Mouse (Mus musculus) Patski (cell line): Measurements from ENCODE around the gene Defb26. TPM values are rescaled to one million over a fixed set of nuclear protein-coding genes. Genes with fewer than 3 reads are reported as not detected.
A peak's percentile ranks its signal among the peaks of the same experiment; 100 is the strongest.

Experiments used
- ATAC-seq: fragments of 100-300 bp; one replicate; pipeline ENCODE4 v1.8.0; 2021
- CTCF ChIA-PET: fragments of 350-600 bp; sonication (Branson Sonifier 250); formaldehyde crosslinking; loops from one replicate; lab custom pipeline; 2022; ENCODE audit warnings: inconsistent platforms; lab: Charles Lee
- POLR2A ChIA-PET: fragments of 350-600 bp; sonication (Branson Sonifier 250); formaldehyde crosslinking; loops from one replicate; lab custom pipeline; 2022; ENCODE audit warnings: antibody characterized with exemption, inconsistent platforms; lab: Charles Lee
- DNase-seq: peaks from one replicate; pipeline ENCODE4 v3.0.0-alpha.2; 2011; ENCODE audit warnings: low read depth, low spot score
- H3K27me3 ChIP-seq: fragments of 371-371 bp; one replicate; pipeline ENCODE4 v1.5.1; 2021
- CTCF ChIP-seq: fragments of 100-300 bp; IDR thresholded peaks from one replicate; pipeline ENCODE4 v1.5.1; 2021
- in situ Hi-C: fragments of 300-500 bp; cut with MboI; formaldehyde crosslinking; loops from 3 replicates; pipeline ENCODE4 v1.11.1; 2018; ENCODE audit warnings: low pct_unique_long_range_greater_than_20kb, mixed read lengths
- polyA plus RNA-seq: library from polyadenylated mRNA; unstranded; gene quantifications from one replicate; pipeline ENCODE4 v1.2.3, GENCODE M21; 2021

The Defb26 gene
- polyA plus RNA-seq, 1 experiment from 2014 or later = not detected

DNA sequence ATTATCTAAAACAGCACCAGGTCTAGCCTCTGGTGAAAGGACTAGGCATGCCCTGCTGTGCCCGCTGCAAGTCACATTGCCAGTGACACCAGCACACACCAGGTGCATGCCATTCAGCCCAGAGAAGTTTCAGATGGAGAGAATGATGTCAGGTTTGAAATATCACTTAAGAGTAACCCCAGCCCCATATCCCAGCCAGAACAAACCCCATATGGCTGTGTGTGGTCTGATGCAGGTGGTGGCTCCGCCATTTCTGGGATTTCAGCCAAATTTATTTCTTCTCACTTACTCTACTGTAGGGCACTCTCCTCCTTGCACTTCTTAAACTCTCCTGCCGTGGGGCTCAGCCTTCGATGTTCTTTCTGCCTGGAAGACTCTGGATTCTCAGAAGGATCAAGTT, 4.6 kb upstream of the Defb26 start:
- in situ Hi-C loops = no loop called here
- CTCF ChIA-PET = no interaction called here
- peaks cover 18% of the 10 kb centered on the region for H3K27me3 ChIP-seq
- no peak for TF ChIP-seq CTCF
- POLR2A ChIA-PET = no interaction called here
- DNase-seq (no peak), ATAC-seq (no peak)

DNA sequence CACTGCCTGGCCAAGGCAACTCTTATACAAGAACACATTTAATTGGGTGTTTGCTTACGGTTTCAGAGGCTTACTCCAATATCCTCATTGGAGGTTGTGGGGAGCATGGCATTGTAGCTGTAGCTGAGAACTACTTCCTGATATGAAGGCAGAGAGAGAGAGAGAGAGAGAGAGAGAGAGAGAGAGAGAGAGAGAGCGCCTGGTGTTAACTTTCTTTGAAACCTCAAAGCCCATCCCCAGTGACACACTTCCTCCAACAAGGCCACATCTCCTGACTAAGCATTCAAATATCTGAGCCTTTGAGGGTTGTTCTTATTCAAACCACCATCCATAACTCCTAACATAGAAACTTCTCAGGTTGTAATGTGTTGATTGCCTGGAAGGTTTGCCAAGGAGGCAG, 7.5 kb downstream of the Defb26 start:
- DNase-seq (no peak), ATAC-seq (no peak)
- CTCF ChIA-PET = no interaction called here
- in situ Hi-C loops = no loop called here
- H3K27me3 ChIP-seq = peaks cover 17% of the 10 kb centered on the region
- POLR2A ChIA-PET = no interaction called here
- no peak for TF ChIP-seq CTCF

DNA sequence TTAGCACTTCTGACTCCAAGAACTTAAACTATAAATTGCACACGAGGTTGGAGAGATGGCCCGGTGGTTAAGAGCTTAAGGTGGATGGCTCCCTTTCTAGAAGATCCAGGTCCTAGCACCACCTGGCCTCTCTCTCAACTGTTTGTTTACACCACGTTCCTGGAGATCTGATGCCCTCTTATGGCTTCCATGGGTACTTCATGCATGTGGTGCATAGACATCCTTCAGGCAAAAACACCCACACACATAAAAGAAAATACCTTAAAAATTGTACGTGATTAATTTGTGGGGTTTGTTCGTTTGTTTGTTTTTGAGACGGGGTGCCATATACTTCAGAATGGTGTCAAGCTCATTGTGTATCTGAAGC, 10.6 kb downstream of the Defb26 start:
- peak; percentile 44 for TF ChIP-seq CTCF
- ATAC-seq (no peak), DNase-seq (no peak)
- CTCF ChIA-PET = interaction anchor here (1.2 kb wide), 1 partner anchor 35 kb away, joined by 3 read pairs; no protein-coding TSS in a partner anchor
- POLR2A ChIA-PET = no interaction called here
- H3K27me3 ChIP-seq = no peaks in the 10 kb centered on the region
- in situ Hi-C loops = no loop called here

DNA sequence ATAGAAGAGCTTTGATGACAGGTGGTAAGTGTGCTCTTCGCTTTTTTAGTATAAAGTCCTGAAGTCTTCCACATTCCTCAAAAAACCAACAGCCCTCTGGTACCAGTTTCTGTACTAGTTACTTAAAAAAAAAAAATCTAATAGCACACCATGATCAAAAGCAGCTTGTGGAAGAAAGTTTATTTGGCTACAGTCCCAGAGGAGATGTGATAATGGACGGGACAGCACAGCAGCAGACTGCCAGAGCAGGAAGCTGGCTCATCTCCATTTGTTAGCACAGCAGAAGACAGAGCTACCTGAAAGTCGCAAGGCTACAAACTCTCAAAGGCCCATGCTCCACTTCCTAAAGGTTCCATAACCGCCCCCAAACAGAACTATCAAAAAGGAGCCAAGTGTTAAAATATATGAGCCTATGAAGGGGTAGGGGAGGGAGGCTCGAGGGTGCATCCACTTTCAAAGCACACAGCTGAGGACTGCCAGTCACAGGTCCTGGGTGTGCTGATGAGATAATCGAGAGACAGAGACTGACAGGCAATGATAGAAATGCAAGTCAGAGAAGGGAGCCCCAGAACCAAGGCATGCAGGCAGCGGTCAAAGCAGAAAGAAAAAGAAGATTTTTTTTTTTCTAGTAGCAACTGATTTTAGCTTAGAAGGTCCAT, 11.2 kb downstream of the Defb26 start:
- ATAC-seq (no peak), DNase-seq (no peak)
- no peaks in the 10 kb centered on the region for H3K27me3 ChIP-seq
- CTCF ChIA-PET = interaction anchor here (1.2 kb wide), 1 partner anchor 35 kb away, joined by 3 read pairs; no protein-coding TSS in a partner anchor
- in situ Hi-C loops = no loop called here
- POLR2A ChIA-PET = no interaction called here
- no peak for TF ChIP-seq CTCF

DNA sequence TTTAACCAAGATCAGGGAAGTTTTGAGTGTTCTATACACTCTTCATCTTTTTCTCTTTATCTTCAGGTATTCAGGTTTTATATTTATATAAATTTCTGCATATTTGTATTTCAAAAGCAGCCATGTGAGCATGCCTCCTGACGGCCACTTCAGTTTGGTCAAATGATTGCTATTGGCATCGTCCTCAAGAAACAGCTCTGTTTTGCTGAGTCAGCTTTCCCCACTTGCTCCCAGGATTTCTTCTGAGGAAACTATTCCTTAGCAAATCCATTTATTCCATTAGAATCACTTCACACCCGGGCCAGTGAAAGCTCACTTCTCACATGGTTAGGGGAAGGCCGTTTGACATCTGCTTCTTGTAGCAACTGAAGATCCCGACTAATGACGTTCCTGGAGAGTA, 13.5 kb downstream of the Defb26 start:
- DNase-seq = no peak
- ATAC-seq = no peak
- CTCF ChIA-PET = interaction anchor here (1.0 kb wide), 1 partner anchor 46 kb away, joined by 3 read pairs; no protein-coding TSS in a partner anchor
- in situ Hi-C loops = no loop called here
- POLR2A ChIA-PET = no interaction called here
- no peaks in the 10 kb centered on the region for H3K27me3 ChIP-seq
- no peak for TF ChIP-seq CTCF

DNA sequence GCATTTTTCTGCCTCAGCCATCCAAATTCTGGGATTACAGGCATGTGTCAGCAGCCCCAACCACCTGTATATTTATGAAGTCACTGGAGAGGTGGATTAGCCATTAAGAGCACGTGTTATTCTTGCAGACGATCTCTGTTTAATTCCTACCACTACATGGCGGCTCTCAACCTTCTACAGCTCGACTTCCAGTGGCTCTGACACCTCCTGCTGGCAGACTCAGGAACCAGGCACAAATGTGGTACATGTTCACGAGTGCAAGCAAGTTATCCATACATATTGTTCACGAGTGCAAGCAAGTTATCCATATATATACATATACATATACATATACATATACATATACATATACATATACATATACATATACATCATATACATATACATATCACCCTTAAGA, 18.3 kb downstream of the Defb26 start:
- ATAC-seq (no peak), DNase-seq (no peak)
- TF ChIP-seq CTCF = peak; percentile 37
- POLR2A ChIA-PET = no interaction called here
- in situ Hi-C loops = no loop called here
- no peaks in the 10 kb centered on the region for H3K27me3 ChIP-seq
- CTCF ChIA-PET = interaction anchor here (1.1 kb wide), 1 partner anchor 41 kb away, joined by 4 read pairs; no protein-coding TSS in a partner anchor

DNA sequence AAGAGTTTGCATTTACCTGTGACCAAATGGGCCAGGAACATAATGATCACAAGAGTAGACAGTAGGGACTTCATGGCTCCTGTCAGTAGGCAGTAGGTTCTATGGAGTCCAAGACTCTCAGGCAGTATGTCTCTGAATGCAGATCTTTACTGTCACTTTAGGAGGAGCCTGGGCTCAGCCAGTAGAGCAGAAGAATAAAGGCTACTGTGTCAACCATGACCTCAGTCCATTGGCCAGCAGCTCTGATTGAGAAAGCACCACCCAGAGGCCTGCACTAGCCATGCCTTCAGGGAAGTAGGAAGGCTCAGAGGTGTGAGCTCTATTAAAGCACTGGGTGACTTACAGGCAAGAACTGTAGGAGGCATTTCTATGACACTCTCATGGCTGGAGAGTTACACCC, 21.5 kb downstream of the Defb26 start, which contains the start of gene Defb22:
TSS of gene Defb22 (minus strand) at position 101 of the 400 bp plus-strand sequence.
- POLR2A ChIA-PET = no interaction called here
- H3K27me3 ChIP-seq = no peaks in the 10 kb centered on the region
- no peak for TF ChIP-seq CTCF
- DNase-seq (no peak), ATAC-seq (no peak)
- CTCF ChIA-PET = interaction anchor here (1.6 kb wide), 1 partner anchor 14 kb away, joined by 5 read pairs; the partner anchor contains the start of gene Defb20
- in situ Hi-C loops = no loop called here

DNA sequence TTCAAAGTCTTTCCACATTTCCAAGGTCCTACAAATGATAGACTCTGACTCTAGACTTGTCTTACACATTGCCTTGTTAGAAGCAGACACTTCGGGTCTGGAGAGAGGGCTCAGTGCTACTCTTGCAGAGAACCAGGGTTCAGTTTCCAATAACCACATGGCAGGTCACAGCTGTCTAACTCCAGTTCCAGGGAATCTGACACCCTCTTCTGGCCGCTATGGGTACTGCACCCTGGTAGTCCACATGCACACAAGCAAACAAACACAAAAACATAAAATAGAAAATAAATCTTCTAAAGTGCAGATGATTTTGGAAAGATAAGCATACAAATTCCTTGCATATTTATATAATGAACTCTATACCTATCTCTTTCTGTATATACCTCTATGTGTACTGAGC, 24.5 kb downstream of the Defb26 start:
- no peak for ATAC-seq
- in situ Hi-C loops = no loop called here
- POLR2A ChIA-PET = no interaction called here
- CTCF ChIA-PET = interaction anchor here (1.3 kb wide), 1 partner anchor 56 kb away, joined by 3 read pairs; no protein-coding TSS in a partner anchor
- TF ChIP-seq CTCF = peak; percentile 67
- DNase-seq = no peak
- no peaks in the 10 kb centered on the region for H3K27me3 ChIP-seq

DNA sequence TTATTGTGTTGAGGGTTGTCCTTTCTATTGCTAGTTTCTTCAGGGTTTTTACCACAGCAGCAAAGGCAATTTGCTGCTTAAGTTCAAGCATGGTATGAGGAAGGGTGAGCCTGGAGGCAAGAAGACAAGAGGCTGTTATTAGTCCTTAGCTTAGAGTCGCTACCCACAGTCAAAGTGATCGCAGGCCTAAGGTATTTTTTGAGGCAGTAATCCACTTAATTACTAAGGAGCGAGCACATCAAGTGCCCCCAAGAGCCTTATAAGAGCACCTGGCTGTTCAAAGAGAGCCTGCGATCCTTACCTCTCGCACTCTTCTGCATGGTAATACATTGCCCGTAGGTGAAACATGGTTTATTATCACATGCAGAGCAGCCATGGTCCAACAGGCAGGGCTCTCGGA, 29.8 kb downstream of the Defb26 start:
- no peak for ATAC-seq
- POLR2A ChIA-PET = no interaction called here
- TF ChIP-seq CTCF = no peak
- CTCF ChIA-PET = interaction anchor here (1.3 kb wide), 1 partner anchor 42 kb away, joined by 3 read pairs; no protein-coding TSS in a partner anchor
- no peaks in the 10 kb centered on the region for H3K27me3 ChIP-seq
- no peak for DNase-seq
- in situ Hi-C loops = no loop called here

DNA sequence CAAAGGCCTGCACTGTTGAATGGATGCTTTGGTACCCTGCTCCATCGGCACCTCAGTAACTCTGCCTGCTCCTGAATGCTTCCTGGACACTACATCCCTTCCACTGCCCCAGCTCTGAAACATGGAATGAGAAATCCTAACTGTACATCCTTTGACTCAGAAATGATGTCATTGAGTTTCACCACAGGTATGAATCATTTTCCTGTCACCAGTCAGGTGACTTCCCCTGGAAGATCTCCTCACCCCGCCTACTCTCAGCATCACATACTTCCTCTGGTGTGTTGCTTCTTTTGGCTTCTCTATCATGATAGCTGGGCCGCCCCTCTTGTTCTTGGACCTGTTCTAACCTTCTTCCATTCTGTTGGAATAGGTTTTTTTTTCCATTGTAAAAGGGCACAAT, 30.6 kb downstream of the Defb26 start:
- in situ Hi-C loops = no loop called here
- ATAC-seq (no peak), DNase-seq (no peak)
- H3K27me3 ChIP-seq = no peaks in the 10 kb centered on the region
- ChIA-PET CTCF (interaction anchor here (1.2 kb wide), 1 partner anchor 11 kb away, joined by 3 read pairs; no protein-coding TSS in a partner anchor), POLR2A (no interaction called here)
- no peak for TF ChIP-seq CTCF

DNA sequence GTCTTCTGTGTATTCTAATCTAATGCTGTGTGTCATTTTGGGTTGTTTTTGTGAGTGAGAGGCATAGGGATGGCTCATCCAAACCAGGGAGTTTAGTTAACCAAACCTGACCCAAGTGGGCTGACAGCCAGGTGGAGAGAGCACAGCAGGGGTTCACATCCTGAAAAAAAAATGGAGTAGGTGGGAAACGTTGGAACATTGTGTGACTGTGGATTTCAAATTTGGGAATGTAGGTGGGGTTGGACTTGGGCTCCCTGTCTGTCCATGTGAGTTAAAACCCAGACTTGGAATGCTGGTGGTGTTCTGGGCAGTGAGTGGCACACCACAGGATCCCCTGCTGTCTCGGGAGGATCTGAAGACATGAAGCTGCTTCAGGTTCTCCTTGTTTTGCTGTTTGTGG, 34.7 kb downstream of the Defb26 start, which contains the start of gene Defb20:
TSS of gene Defb20 (plus strand) at position 301 of the 400 bp plus-strand sequence.
- in situ Hi-C loops = loop anchor here (5.0 kb wide), 1 partner anchor 71 kb away; no protein-coding TSS in a partner anchor
- ChIA-PET CTCF (interaction anchor here (1.6 kb wide), 1 partner anchor 13 kb away, joined by 5 read pairs; the partner anchor contains the start of gene Defb22), POLR2A (no interaction called here)
- ATAC-seq = no peak
- H3K27me3 ChIP-seq = no peaks in the 10 kb centered on the region
- no peak for TF ChIP-seq CTCF
- DNase-seq = no peak
